Mouse (Mus musculus): ENCODE data around the gene Eif4e. TPM values are rescaled to one million over a fixed set of nuclear protein-coding genes. Genes with fewer than 3 reads are reported as not detected.
A peak's percentile ranks its signal among the peaks of the same experiment; 100 is the strongest.

Gene Eif4e
- polyA plus RNA-seq (2015; fragmentation: Nextera tagmentation; extraction: Ambion mirVana): 284 and 299 TPM in 2 replicates

- peak within 1 kb of the TSS; percentile 96 for H3K4me2 ChIP-seq (ENCODE audit: low read depth, low read length)
- ATAC-seq (ENCODE audit: insufficient read depth, low FRiP score): peak; percentile 56
- no peaks in the 10 kb centered on the region for H3K27me3 ChIP-seq (ENCODE audit: control insufficient read depth, insufficient read depth, low read length)
- H3K27ac ChIP-seq (ENCODE audit: low read length): peak within 1 kb of the TSS; percentile 98
- H3K9ac ChIP-seq (ENCODE audit: low read length): peak within 1 kb of the TSS; percentile 91
- H3K4me1 ChIP-seq (ENCODE audit: control insufficient read depth, insufficient read depth, low read length): peaks cover 25% of the 10 kb centered on the region
- H3K4me3 ChIP-seq (replicated peaks; ENCODE audit: low read length): peak within 1 kb of the TSS; percentile 95
- H3K36me3 ChIP-seq (ENCODE audit: control insufficient read depth, insufficient read depth, low read length): no peaks in the 10 kb centered on the region
- WGBS: 2% methylated on average over 39 of the region's 39 CpGs
- no peaks in the 10 kb centered on the region for H3K9me3 ChIP-seq (replicated peaks; ENCODE audit: control insufficient read depth, low read length)
Measured at GRCm38 (mm10) chr3:138526073-138526915, at the start of gene Eif4e. TSS of gene Eif4e (plus strand) at chr3:138526179.

DNA sequence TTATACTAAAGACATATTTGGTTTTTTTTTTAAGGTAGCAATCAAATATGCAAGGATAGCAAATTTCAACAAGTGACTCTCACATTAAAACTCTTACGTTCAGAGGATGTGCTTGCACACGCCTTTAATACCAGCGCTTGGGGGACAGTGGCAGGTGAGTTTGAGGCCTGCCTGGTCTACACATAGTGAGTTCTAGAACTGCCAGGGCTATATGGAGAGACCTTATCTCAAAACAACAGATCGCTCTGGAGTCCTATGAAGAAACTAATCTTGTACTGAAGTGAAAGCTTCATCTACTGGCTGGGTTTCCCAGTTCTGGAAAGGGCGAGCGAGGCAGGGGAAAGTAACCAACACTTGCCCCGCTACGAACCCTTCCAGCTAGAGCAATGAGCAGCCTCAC, 46.5 kb upstream of the Eif4e start:
- no peak for ATAC-seq (ENCODE audit: insufficient read depth, low FRiP score)
- Histone ChIP-seq H3K36me3 (ENCODE audit: control insufficient read depth, insufficient read depth, low read length) (peaks cover 3% of the 10 kb centered on the region; the same call in 1 of the 2 replicates), H3K4me2 (ENCODE audit: low read depth, low read length) (no peak overlapping the region), H3K9me3 (replicated peaks; ENCODE audit: control insufficient read depth, low read length) (no peaks in the 10 kb centered on the region), H3K9ac (ENCODE audit: low read length) (no peak overlapping the region), H3K4me1 (ENCODE audit: control insufficient read depth, insufficient read depth, low read length) (peaks cover 4% of the 10 kb centered on the region), H3K27ac (ENCODE audit: low read length) (no peak overlapping the region), H3K27me3 (ENCODE audit: control insufficient read depth, insufficient read depth, low read length) (no peaks in the 10 kb centered on the region), H3K4me3 (replicated peaks; ENCODE audit: low read length) (no peak overlapping the region)
- WGBS: 94% methylated on average over 8 of the region's 8 CpGs

GRCm38 (mm10) chr3:138481526-138482284, 44.3 kb upstream of the Eif4e start:
- peaks cover 8% of the 10 kb centered on the region; the same call in 1 of the 2 replicates for H3K36me3 ChIP-seq (ENCODE audit: control insufficient read depth, insufficient read depth, low read length)
- WGBS: 56% methylated on average over 14 of the region's 14 CpGs
- H3K27ac ChIP-seq (ENCODE audit: low read length): peak overlapping the region; percentile 29; the same call in 1 of the 2 replicates

GRCm38 (mm10) chr3:138483240-138483639, 42.7 kb upstream of the Eif4e start:
- peak overlapping the region; percentile 31; the same call in 1 of the 2 replicates for H3K27ac ChIP-seq (ENCODE audit: low read length)
- H3K9me3 ChIP-seq (replicated peaks; ENCODE audit: control insufficient read depth, low read length): no peaks in the 10 kb centered on the region
- peaks cover 8% of the 10 kb centered on the region; the same call in 1 of the 2 replicates for H3K36me3 ChIP-seq (ENCODE audit: control insufficient read depth, insufficient read depth, low read length)
- 46% methylated on average over 2 of the region's 2 CpGs for WGBS
- H3K4me1 ChIP-seq (ENCODE audit: control insufficient read depth, insufficient read depth, low read length): peaks cover 11% of the 10 kb centered on the region
- H3K9ac ChIP-seq (ENCODE audit: low read length): no peak overlapping the region
- H3K27me3 ChIP-seq (ENCODE audit: control insufficient read depth, insufficient read depth, low read length): no peaks in the 10 kb centered on the region
- no peak overlapping the region for H3K4me3 ChIP-seq (replicated peaks; ENCODE audit: low read length)
- no peak for ATAC-seq (ENCODE audit: insufficient read depth, low FRiP score)
- no peak overlapping the region for H3K4me2 ChIP-seq (ENCODE audit: low read depth, low read length)

More at GRCm38 (mm10) chr3:138481526-138482284, 44.3 kb upstream of the Eif4e start:
- ATAC-seq (ENCODE audit: insufficient read depth, low FRiP score): no peak
- H3K9ac ChIP-seq (ENCODE audit: low read length): no peak overlapping the region
- H3K27me3 ChIP-seq (ENCODE audit: control insufficient read depth, insufficient read depth, low read length): no peaks in the 10 kb centered on the region
- H3K4me2 ChIP-seq (ENCODE audit: low read depth, low read length): no peak overlapping the region
- H3K9me3 ChIP-seq (replicated peaks; ENCODE audit: control insufficient read depth, low read length): no peaks in the 10 kb centered on the region
- no peak overlapping the region for H3K4me3 ChIP-seq (replicated peaks; ENCODE audit: low read length)
- peaks cover 4% of the 10 kb centered on the region for H3K4me1 ChIP-seq (ENCODE audit: control insufficient read depth, insufficient read depth, low read length)

DNA sequence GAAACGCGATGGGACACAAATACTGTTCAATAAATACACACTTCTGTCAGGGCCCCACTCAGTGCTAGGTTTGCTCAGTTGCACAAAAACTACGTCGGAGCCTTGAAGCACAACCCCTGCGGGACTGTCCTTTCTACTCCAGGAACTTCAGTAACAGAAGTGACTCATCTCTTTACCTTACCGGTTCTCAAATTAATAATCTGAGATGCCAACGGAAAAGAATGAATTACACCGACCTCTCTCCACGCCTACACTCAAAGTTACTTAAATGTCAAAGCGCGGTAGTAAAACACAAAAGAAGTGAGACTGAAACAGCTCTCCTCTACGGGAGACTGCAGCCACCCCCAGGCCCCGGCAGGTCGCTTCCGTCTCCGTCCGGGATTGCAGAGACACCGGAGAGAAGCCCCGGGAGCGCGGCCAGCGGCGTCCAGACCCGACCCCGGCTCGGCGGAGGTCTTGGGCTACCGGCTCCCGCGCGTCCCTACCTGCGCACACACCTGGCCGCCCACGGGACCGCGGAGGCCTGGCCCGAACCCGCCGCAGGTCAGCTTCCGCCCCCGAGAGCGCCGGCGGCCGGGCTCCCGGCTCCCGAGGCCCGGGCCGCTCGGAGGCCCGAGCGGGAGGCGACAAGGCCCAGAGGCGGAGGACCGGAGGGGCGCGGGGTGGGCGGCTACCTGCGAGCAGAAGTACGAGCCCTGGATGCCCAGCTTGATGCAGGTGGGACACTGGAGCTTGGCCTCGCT, 37.2 kb upstream of the Eif4e start:
- Histone ChIP-seq H3K9me3 (replicated peaks; ENCODE audit: control insufficient read depth, low read length) (no peaks in the 10 kb centered on the region), H3K27ac (ENCODE audit: low read length) (peak overlapping the region; percentile 76), H3K27me3 (ENCODE audit: control insufficient read depth, insufficient read depth, low read length) (no peaks in the 10 kb centered on the region), H3K36me3 (ENCODE audit: control insufficient read depth, insufficient read depth, low read length) (peaks cover 6% of the 10 kb centered on the region; the same call in 1 of the 2 replicates), H3K4me2 (ENCODE audit: low read depth, low read length) (peak overlapping the region; percentile 81), H3K4me3 (replicated peaks; ENCODE audit: low read length) (peak overlapping the region; percentile 71), H3K9ac (ENCODE audit: low read length) (peak overlapping the region; percentile 88), H3K4me1 (ENCODE audit: control insufficient read depth, insufficient read depth, low read length) (peaks cover 10% of the 10 kb centered on the region; the same call in 1 of the 2 replicates)
- WGBS: under 1% methylated on average over 60 of the region's 61 CpGs
- peak; percentile 71 for ATAC-seq (ENCODE audit: insufficient read depth, low FRiP score)

GRCm38 (mm10) chr3:138489327-138490033, 36.5 kb upstream of the Eif4e start, which contains the start of gene Metap1:
TSS of gene Metap1 (minus strand) at chr3:138489515.
- Histone ChIP-seq H3K4me1 (ENCODE audit: control insufficient read depth, insufficient read depth, low read length) (peaks cover 10% of the 10 kb centered on the region; the same call in 1 of the 2 replicates), H3K9ac (ENCODE audit: low read length) (peak within 1 kb of the TSS; percentile 88), H3K36me3 (ENCODE audit: control insufficient read depth, insufficient read depth, low read length) (peaks cover 6% of the 10 kb centered on the region; the same call in 1 of the 2 replicates), H3K4me3 (replicated peaks; ENCODE audit: low read length) (peak within 1 kb of the TSS; percentile 71), H3K4me2 (ENCODE audit: low read depth, low read length) (peak within 1 kb of the TSS; percentile 81), H3K9me3 (replicated peaks; ENCODE audit: control insufficient read depth, low read length) (no peaks in the 10 kb centered on the region), H3K27me3 (ENCODE audit: control insufficient read depth, insufficient read depth, low read length) (no peaks in the 10 kb centered on the region), H3K27ac (ENCODE audit: low read length) (peak within 1 kb of the TSS; percentile 76)
- peak; percentile 99 for ATAC-seq (ENCODE audit: insufficient read depth, low FRiP score)
- WGBS: 1% methylated on average over 55 of the region's 65 CpGs

DNA sequence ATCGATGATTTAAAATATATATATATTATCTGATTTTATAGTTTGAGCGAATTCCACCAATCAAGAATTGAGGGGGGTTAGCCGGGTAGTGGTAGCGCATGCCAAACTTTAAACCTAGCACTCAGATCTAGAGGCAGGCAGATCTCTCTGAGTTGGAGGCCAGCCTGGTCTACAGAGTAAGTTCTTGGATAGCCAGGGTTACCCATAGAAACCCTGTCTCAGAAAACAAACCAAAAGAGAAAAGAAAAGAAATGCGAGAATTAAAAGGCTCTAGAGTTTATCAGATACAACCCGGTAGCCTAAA, 36.0 kb upstream of the Eif4e start:
- ATAC-seq (ENCODE audit: insufficient read depth, low FRiP score): no peak
- 18% methylated on average over 6 of the region's 6 CpGs for WGBS
- Histone ChIP-seq H3K27me3 (ENCODE audit: control insufficient read depth, insufficient read depth, low read length) (no peaks in the 10 kb centered on the region), H3K36me3 (ENCODE audit: control insufficient read depth, insufficient read depth, low read length) (peaks cover 6% of the 10 kb centered on the region; the same call in 1 of the 2 replicates), H3K9me3 (replicated peaks; ENCODE audit: control insufficient read depth, low read length) (no peaks in the 10 kb centered on the region), H3K4me3 (replicated peaks; ENCODE audit: low read length) (peak overlapping the region; percentile 71), H3K4me1 (ENCODE audit: control insufficient read depth, insufficient read depth, low read length) (peaks cover 10% of the 10 kb centered on the region; the same call in 1 of the 2 replicates), H3K4me2 (ENCODE audit: low read depth, low read length) (peak overlapping the region; percentile 60), H3K27ac (ENCODE audit: low read length) (peak overlapping the region; percentile 35; the same call in 1 of the 2 replicates), H3K9ac (ENCODE audit: low read length) (peak overlapping the region; percentile 74)

DNA sequence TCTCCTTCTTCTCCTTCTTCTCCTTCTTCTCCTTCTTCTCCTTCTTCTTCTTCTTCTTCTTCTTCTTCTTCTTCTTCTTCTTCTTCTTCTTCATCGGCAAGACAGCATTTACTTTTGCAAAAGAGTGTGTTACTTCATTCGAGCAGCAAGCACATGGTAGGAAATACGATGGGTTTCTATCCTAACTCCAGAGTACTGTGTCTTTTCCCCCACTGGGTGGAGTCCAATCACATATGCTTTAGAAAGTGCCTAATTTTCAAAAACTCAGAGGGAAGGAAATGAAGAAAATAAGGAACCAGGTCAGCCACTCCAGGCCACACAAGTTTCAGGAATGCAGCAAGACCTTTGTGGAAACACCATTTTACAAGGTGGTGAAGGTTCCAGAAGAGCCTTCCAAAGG, 32.3 kb upstream of the Eif4e start:
- no peaks in the 10 kb centered on the region for H3K9me3 ChIP-seq (replicated peaks; ENCODE audit: control insufficient read depth, low read length)
- ATAC-seq (ENCODE audit: insufficient read depth, low FRiP score): no peak

More for the DNA sequence above, 32.3 kb upstream of the Eif4e start:
- Histone ChIP-seq H3K4me2 (ENCODE audit: low read depth, low read length) (no peak overlapping the region), H3K36me3 (ENCODE audit: control insufficient read depth, insufficient read depth, low read length) (no peaks in the 10 kb centered on the region), H3K27ac (ENCODE audit: low read length) (no peak overlapping the region), H3K9ac (ENCODE audit: low read length) (no peak overlapping the region), H3K27me3 (ENCODE audit: control insufficient read depth, insufficient read depth, low read length) (no peaks in the 10 kb centered on the region), H3K4me3 (replicated peaks; ENCODE audit: low read length) (no peak overlapping the region), H3K4me1 (ENCODE audit: control insufficient read depth, insufficient read depth, low read length) (no peaks in the 10 kb centered on the region)
- WGBS: 84% methylated on average over 3 of the region's 3 CpGs

All from stomach, embryonic 16.5 days (tissue).